Mouse (Mus musculus) forebrain, embryonic 10.5 days (tissue): Measurements from ENCODE around the gene Fam184a. TPM values are rescaled to one million over a fixed set of nuclear protein-coding genes. Genes with fewer than 3 reads are reported as not detected.

Experiments
- DNase-seq: peaks from one replicate; pipeline ENCODE4 v3.0.0-alpha.2; 2017; ENCODE audit warnings: low spot score; ENCODE audit errors: extremely low spot score
- H3K27ac ChIP-seq: fragments of 300-500 bp; sonication (generic); 2 replicates; pipeline ENCODE4 v1.5.1; 2016; ENCODE audit warnings: mild to moderate bottlenecking
- H3K27me3 ChIP-seq: fragments of 300-500 bp; sonication (generic); 2 replicates; pipeline ENCODE4 v1.6.1; 2016; ENCODE audit warnings: mild to moderate bottlenecking; ENCODE audit not compliant: poor library complexity, severe bottlenecking
- H3K36me3 ChIP-seq: fragments of 300-500 bp; sonication (generic); replicated peaks from 2 replicates; pipeline ENCODE4 v1.6.1; 2016; ENCODE audit warnings: mild to moderate bottlenecking, moderate library complexity
- H3K4me1 ChIP-seq: fragments of 300-500 bp; sonication (generic); 2 replicates; pipeline ENCODE4 v1.6.1; 2016
- H3K4me3 ChIP-seq: fragments of 300-500 bp; sonication (generic); 2 replicates; pipeline ENCODE4 v1.5.1; 2016; ENCODE audit warnings: mild to moderate bottlenecking, moderate library complexity
- H3K9me3 ChIP-seq: fragments of 300-500 bp; sonication (generic); 2 replicates; pipeline ENCODE4 v1.6.1; 2016; ENCODE audit warnings: mild to moderate bottlenecking, moderate library complexity
- WGBS: fragments of 180-500 bp; shearing (Covaris S2); methylation state at CpG from one replicate; pipeline ENCODE4 v1.1.7; 2016; 5-methylcytosine and 5-hydroxymethylcytosine counted together
- polyA plus RNA-seq: library from polyadenylated mRNA; unstranded; fragments of >200 nt; fragmentation: Nextera tagmentation; extraction: Ambion mirVana; gene quantifications from 2 replicates; pipeline ENCODE4 v1.2.1, GENCODE M21; 2016

The Fam184a gene
- polyA plus RNA-seq, 1 experiment from 2014 or later, result 6.4 TPM

GRCm38 (mm10) chr10:53615850-53616616 is 134.9 kb downstream of the Fam184a start:
- no peak for DNase-seq
- WGBS, result 95% methylated on average over 8 of the region's 8 CpGs

GRCm38 (mm10) chr10:53613955-53614354 is 137.0 kb downstream of the Fam184a start:
- no peaks in the 10 kb centered on the region for H3K27me3 ChIP-seq
- DNase-seq, result no peak
- H3K36me3 ChIP-seq, result peaks cover 85% of the 10 kb centered on the region
- no peak overlapping the region for H3K27ac ChIP-seq
- WGBS, result 88% methylated on average over 1 of the region's 1 CpGs
- no peaks in the 10 kb centered on the region for H3K4me1 ChIP-seq
- no peaks in the 10 kb centered on the region for H3K9me3 ChIP-seq
- no peak overlapping the region for H3K4me3 ChIP-seq

More at GRCm38 (mm10) chr10:53615850-53616616, 134.9 kb downstream of the Fam184a start:
- Histone ChIP-seq H3K4me1 (no peaks in the 10 kb centered on the region), H3K4me3 (no peak overlapping the region), H3K27me3 (no peaks in the 10 kb centered on the region), H3K27ac (no peak overlapping the region), H3K36me3 (peaks cover 86% of the 10 kb centered on the region), H3K9me3 (no peaks in the 10 kb centered on the region)

- Histone ChIP-seq H3K4me3 (no peak overlapping the region), H3K27ac (no peak overlapping the region), H3K9me3 (no peaks in the 10 kb centered on the region), H3K36me3 (peaks cover 97% of the 10 kb centered on the region), H3K4me1 (no peaks in the 10 kb centered on the region), H3K27me3 (no peaks in the 10 kb centered on the region)
- DNase-seq, result no peak
- 100% methylated on average over 1 of the region's 1 CpGs for WGBS
Measured at GRCm38 (mm10) chr10:53612172-53612571, 138.8 kb downstream of the Fam184a start.

GRCm38 (mm10) chr10:53608274-53608673 is 142.6 kb downstream of the Fam184a start:
- 86% methylated on average over 2 of the region's 2 CpGs for WGBS
- H3K36me3 ChIP-seq, result peaks cover 98% of the 10 kb centered on the region

GRCm38 (mm10) chr10:53605328-53605727 is 145.6 kb downstream of the Fam184a start:
- no peaks in the 10 kb centered on the region for H3K27me3 ChIP-seq
- H3K27ac ChIP-seq, result no peak overlapping the region
- no peaks in the 10 kb centered on the region for H3K4me1 ChIP-seq
- H3K36me3 ChIP-seq, result peaks cover 98% of the 10 kb centered on the region
- no peak for DNase-seq
- no peaks in the 10 kb centered on the region for H3K9me3 ChIP-seq
- WGBS, result 82% methylated on average over 2 of the region's 2 CpGs
- H3K4me3 ChIP-seq, result no peak overlapping the region

More at GRCm38 (mm10) chr10:53608274-53608673, 142.6 kb downstream of the Fam184a start:
- Histone ChIP-seq H3K4me1 (no peaks in the 10 kb centered on the region), H3K27ac (no peak overlapping the region), H3K9me3 (no peaks in the 10 kb centered on the region), H3K27me3 (no peaks in the 10 kb centered on the region), H3K4me3 (no peak overlapping the region)
- no peak for DNase-seq

GRCm38 (mm10) chr10:53598821-53599220 is 152.1 kb downstream of the Fam184a start:
- H3K4me3 ChIP-seq, result peak overlapping the region; percentile 96
- 64% methylated on average over 5 of the region's 5 CpGs for WGBS
- DNase-seq, result no peak

GRCm38 (mm10) chr10:53597121-53597881 is 153.6 kb downstream of the Fam184a start:
- Histone ChIP-seq H3K9me3 (no peaks in the 10 kb centered on the region), H3K27me3 (no peaks in the 10 kb centered on the region), H3K4me1 (peaks cover 31% of the 10 kb centered on the region), H3K27ac (peak overlapping the region; percentile 98), H3K36me3 (peaks cover 27% of the 10 kb centered on the region), H3K4me3 (peak overlapping the region; percentile 96)
- DNase-seq, result no peak
- WGBS, result under 1% methylated on average over 99 of the region's 99 CpGs

More at GRCm38 (mm10) chr10:53598821-53599220, 152.1 kb downstream of the Fam184a start:
- Histone ChIP-seq H3K4me1 (peaks cover 31% of the 10 kb centered on the region), H3K27me3 (no peaks in the 10 kb centered on the region), H3K36me3 (peaks cover 42% of the 10 kb centered on the region), H3K27ac (no peak overlapping the region), H3K9me3 (no peaks in the 10 kb centered on the region)

GRCm38 (mm10) chr10:53596677-53597120 is 154.2 kb downstream of the Fam184a start, which contains the start of gene Asf1a:
Asf1a (plus strand) TSS chr10:53596757.
- Histone ChIP-seq H3K36me3 (peaks cover 21% of the 10 kb centered on the region), H3K27me3 (no peaks in the 10 kb centered on the region), H3K9me3 (no peaks in the 10 kb centered on the region), H3K4me3 (peak within 1 kb of the TSS; percentile 96), H3K27ac (peak within 1 kb of the TSS; percentile 98), H3K4me1 (peaks cover 31% of the 10 kb centered on the region)
- DNase-seq, result peak; percentile 95
- under 1% methylated on average over 52 of the region's 52 CpGs for WGBS

- no peaks in the 10 kb centered on the region for H3K9me3 ChIP-seq
- H3K4me3 ChIP-seq, result peak overlapping the region; percentile 96
- H3K27ac ChIP-seq, result peak overlapping the region; percentile 98
- peaks cover 14% of the 10 kb centered on the region for H3K36me3 ChIP-seq
- no peak for DNase-seq
- WGBS, result 11% methylated on average over 27 of the region's 27 CpGs
- peaks cover 31% of the 10 kb centered on the region for H3K4me1 ChIP-seq
- H3K27me3 ChIP-seq, result no peaks in the 10 kb centered on the region
Measured at GRCm38 (mm10) chr10:53595744-53596676, 154.9 kb downstream of the Fam184a start.

GRCm38 (mm10) chr10:53585777-53586176 is 165.1 kb downstream of the Fam184a start:
- no peaks in the 10 kb centered on the region for H3K9me3 ChIP-seq
- no peaks in the 10 kb centered on the region for H3K27me3 ChIP-seq
- DNase-seq, result no peak
- WGBS, result 74% methylated on average over 3 of the region's 3 CpGs
- H3K4me1 ChIP-seq, result peaks cover 6% of the 10 kb centered on the region
- no peak overlapping the region for H3K4me3 ChIP-seq
- 0 out of 2 replicates have a peak, but pooled peaks cover 4% of the 10 kb centered on the region for H3K36me3 ChIP-seq
- no peak overlapping the region for H3K27ac ChIP-seq
